8 mouse cellular contexts compared by ENCODE assay signal in genomic region chr2:164968451-164968851, GRCm38 (mm10). TPM values are rescaled to one million over a fixed set of nuclear protein-coding genes. Genes with fewer than 3 reads are reported as not detected.
A peak's percentile ranks its signal among the peaks of the same experiment; 100 is the strongest.
DNase-seq lines count a peak whose midpoint lies in the region; ATAC-seq lines count a peak whose summit lies in the region.

No protein-coding gene starts in this region.

- ATAC-seq in CD4-positive, CD25-positive, alpha-beta regulatory T cell, adult 4 months, result no peak
- ATAC-seq in common myeloid progenitor, adult 5-6 weeks (replicated peaks; ENCODE audit: low read depth, poor library complexity, severe bottlenecking), result peak; percentile 76
- peak; percentile 47; the same call in 1 of the 2 replicates for ATAC-seq in limb, embryonic 15.5 days (ENCODE audit: insufficient number of reproducible peaks, low FRiP score, low TSS enrichment, low read depth)
- ATAC-seq in midbrain, embryonic 15.5 days (replicated peaks), result peak; percentile 25

- peak overlapping the region; percentile 32 for H3K4me3 ChIP-seq in limb, embryonic 15.5 days
- H3K4me3 ChIP-seq in midbrain, embryonic 15.5 days, result peak overlapping the region; percentile 71

- WGBS in limb, embryonic 15.5 days, result under 1% methylated on average over 29 of the region's 29 CpGs
- 1% methylated on average over 29 of the region's 29 CpGs for WGBS in midbrain, embryonic 15.5 days

- peak; percentile 20 for DNase-seq in CD4-positive, CD25-positive, alpha-beta regulatory T cell, adult 2 months (ENCODE audit: low read depth, low spot score)
- peak; percentile 59 to 78 for DNase-seq in gastrocnemius, postnatal 4 days (ENCODE audit: low spot score in 2 of 2)
- peak; percentile 19 for DNase-seq in kidney, adult 11 months
- peak; percentile 51 for DNase-seq in urinary bladder, adult 2 months (ENCODE audit: low spot score)

- peak overlapping the region; percentile 66 for H3K4me2 ChIP-seq in limb, embryonic 15.5 days
- peak overlapping the region; percentile 75 for H3K4me2 ChIP-seq in midbrain, embryonic 15.5 days

- H3K9me3 ChIP-seq in limb, embryonic 15.5 days, result no peaks in the 10 kb centered on the region
- no peaks in the 10 kb centered on the region for H3K9me3 ChIP-seq in midbrain, embryonic 15.5 days

- H3K27me3 ChIP-seq in limb, embryonic 15.5 days, result peaks cover 90% of the 10 kb centered on the region
- 0 out of 2 replicates have a peak, but pooled peaks cover 4% of the 10 kb centered on the region for H3K27me3 ChIP-seq in midbrain, embryonic 15.5 days (replicated peaks)

- H3K27ac ChIP-seq in limb, embryonic 15.5 days, result no peak overlapping the region
- H3K27ac ChIP-seq in midbrain, embryonic 15.5 days, result peak overlapping the region; percentile 95

- no peaks in the 10 kb centered on the region for H3K36me3 ChIP-seq in limb, embryonic 15.5 days
- H3K36me3 ChIP-seq in midbrain, embryonic 15.5 days (replicated peaks), result no peaks in the 10 kb centered on the region

- peaks cover 21% of the 10 kb centered on the region for H3K4me1 ChIP-seq in limb, embryonic 15.5 days
- H3K4me1 ChIP-seq in midbrain, embryonic 15.5 days, result peaks cover 74% of the 10 kb centered on the region

- H3K9ac ChIP-seq in limb, embryonic 15.5 days, result no peak overlapping the region
- peak overlapping the region; percentile 76 for H3K9ac ChIP-seq in midbrain, embryonic 15.5 days

RNA-seq across cellular contexts. Expression of gene Slc12a5, which starts 7.8 kb away (rescaled TPM):
- polyA plus RNA-seq in CD4-positive, CD25-positive, alpha-beta regulatory T cell, adult 4 months (2017; shearing (Covaris generic)), result under 1 TPM in 1 of 2 experiments, not detected in 1; 0.31 TPM
- total RNA-seq in common myeloid progenitor, adult 5-6 weeks (2017), result 4.2 TPM in 1 of 2 replicates, not detected in the other
- total RNA-seq in gastrocnemius, postnatal 4 days (2021), result under 1 TPM; 0.54 to 0.93 TPM
- 0.51 and 0.97 TPM in 2 replicates for polyA plus RNA-seq in limb, embryonic 15.5 days (2015; fragmentation: Nextera tagmentation; extraction: Ambion mirVana)
- polyA plus RNA-seq in midbrain, embryonic 15.5 days (2015; fragmentation: Nextera tagmentation; extraction: Ambion mirVana), result 63.8 and 64.0 TPM in 2 replicates
- 1.0 and 1.2 TPM in 2 replicates for polyA plus RNA-seq in urinary bladder, adult 2 months (2012; rRNA removed)

RNA-seq across cellular contexts. Expression of gene Mmp9, which starts 27.9 kb away (rescaled TPM):
- polyA plus RNA-seq in CD4-positive, CD25-positive, alpha-beta regulatory T cell, adult 4 months (2017; shearing (Covaris generic)), result 1 to 10 TPM; 2.0 to 4.1 TPM
- total RNA-seq in common myeloid progenitor, adult 5-6 weeks (2017), result 1.0 and 1.1 TPM in 2 replicates
- total RNA-seq in gastrocnemius, postnatal 4 days (2021), result 1 to 10 TPM in 1 of 2 experiments, under 1 TPM in 1; 0.93 to 1.1 TPM
- polyA plus RNA-seq in limb, embryonic 15.5 days (2015; fragmentation: Nextera tagmentation; extraction: Ambion mirVana), result 22.2 and 52.4 TPM in 2 replicates
- polyA plus RNA-seq in midbrain, embryonic 15.5 days (2015; fragmentation: Nextera tagmentation; extraction: Ambion mirVana), result 28.9 and 34.3 TPM in 2 replicates
- polyA plus RNA-seq in urinary bladder, adult 2 months (2012; rRNA removed), result 13.0 and 13.5 TPM in 2 replicates

RNA-seq across cellular contexts. Expression of gene Zfp335, which starts 56.9 kb away (rescaled TPM):
- polyA plus RNA-seq in CD4-positive, CD25-positive, alpha-beta regulatory T cell, adult 4 months (2017; shearing (Covaris generic)), result 1 to 10 TPM; 5.6 to 8.2 TPM
- 6.2 and 7.6 TPM in 2 replicates for total RNA-seq in common myeloid progenitor, adult 5-6 weeks (2017)
- 10 to 100 TPM; 11.7 to 14.3 TPM for total RNA-seq in gastrocnemius, postnatal 4 days (2021)
- 13.2 and 13.9 TPM in 2 replicates for polyA plus RNA-seq in limb, embryonic 15.5 days (2015; fragmentation: Nextera tagmentation; extraction: Ambion mirVana)
- 17.8 and 18.9 TPM in 2 replicates for polyA plus RNA-seq in midbrain, embryonic 15.5 days (2015; fragmentation: Nextera tagmentation; extraction: Ambion mirVana)
- 15.6 and 16.3 TPM in 2 replicates for polyA plus RNA-seq in urinary bladder, adult 2 months (2012; rRNA removed)

Comparison
In these comparisons a context has a peak if more than half of its experiments do, and no peak if none do; other contexts are left out.
1. RNA of gene Slc12a5, which starts 7.8 kb away (polyA plus RNA-seq): 63.8 to 64.0 TPM in midbrain, embryonic 15.5 days; 1.0 to 1.2 TPM in urinary bladder, adult 2 months, 0.51 to 0.97 TPM in limb, embryonic 15.5 days and 0.31 TPM in CD4-positive, CD25-positive, alpha-beta regulatory T cell, adult 4 months; every median in the first group is over 10 times any median in the second.
2. Peak in every context shown above with its lines, with median percentiles within 50 percentile points of each other: DNase-seq.